Mouse (Mus musculus) heart, adult 2 months (tissue): Measurements from ENCODE around the gene Gm11437.

ENCODE experiments used
- CTCF ChIP-seq: fragments of 200-600 bp; IDR thresholded peaks from 2 replicates; pipeline ENCODE4 v1.8.1; 2022; ENCODE audit warnings: antibody characterized with exemption, mild to moderate bottlenecking, moderate library complexity
- POLR2A ChIP-seq: fragments of 200-500 bp; IDR thresholded peaks from 2 replicates; pipeline ENCODE4 v1.6.1; 2011; ENCODE audit warnings: mild to moderate bottlenecking, low read depth, low read length, control low read depth; ENCODE audit not compliant: insufficient read depth

GRCm38 (mm10) chr11:84181286-84181685 lies 14.0 kb upstream of the Gm11437 start:
- TF ChIP-seq CTCF, result no peak
- no peak for TF ChIP-seq POLR2A
